Mouse (Mus musculus): ENCODE data around the gene Rae1. TPM values are rescaled to one million over a fixed set of nuclear protein-coding genes. Genes with fewer than 3 reads are reported as not detected.

The Rae1 gene
- polyA plus RNA-seq, 1 experiment from 2014 or later, result 134 TPM

- Histone ChIP-seq H3K9ac (ENCODE audit: low read depth, low read length) (no peak overlapping the region), H3K27me3 (ENCODE audit: control insufficient read depth, insufficient read depth, low read length) (no peaks in the 10 kb centered on the region), H3K9me3 (ENCODE audit: control insufficient read depth, low read length) (no peaks in the 10 kb centered on the region), H3K27ac (ENCODE audit: low read depth, low read length) (no peak overlapping the region), H3K36me3 (ENCODE audit: control insufficient read depth, insufficient read depth, low read length) (no peaks in the 10 kb centered on the region), H3K4me1 (replicated peaks; ENCODE audit: control insufficient read depth, insufficient read depth, low read length) (no peaks in the 10 kb centered on the region), H3K4me2 (replicated peaks; ENCODE audit: low read depth, low read length) (no peak overlapping the region), H3K4me3 (ENCODE audit: low read depth, low read length) (no peak overlapping the region)
- DNase-seq (ENCODE audit: low spot score) (no peak), ATAC-seq (ENCODE audit: low FRiP score) (no peak)
- 41% methylated on average over 11 of the region's 11 CpGs for WGBS
These were observed 34.7 kb upstream of the Rae1 start for GRCm38 (mm10) chr2:172965249-172965648.

GRCm38 (mm10) chr2:172966480-172966879 lies 33.4 kb upstream of the Rae1 start:
- WGBS, result 83% methylated on average over 5 of the region's 5 CpGs

GRCm38 (mm10) chr2:172971865-172972264 lies 28.1 kb upstream of the Rae1 start:
- DNase-seq (ENCODE audit: low spot score), result no peak
- 87% methylated on average over 2 of the region's 2 CpGs for WGBS

More at GRCm38 (mm10) chr2:172966480-172966879, 33.4 kb upstream of the Rae1 start:
- Histone ChIP-seq H3K9me3 (ENCODE audit: control insufficient read depth, low read length) (no peaks in the 10 kb centered on the region), H3K4me1 (replicated peaks; ENCODE audit: control insufficient read depth, insufficient read depth, low read length) (no peaks in the 10 kb centered on the region), H3K9ac (ENCODE audit: low read depth, low read length) (no peak overlapping the region), H3K27me3 (ENCODE audit: control insufficient read depth, insufficient read depth, low read length) (no peaks in the 10 kb centered on the region), H3K27ac (ENCODE audit: low read depth, low read length) (no peak overlapping the region), H3K4me3 (ENCODE audit: low read depth, low read length) (no peak overlapping the region), H3K4me2 (replicated peaks; ENCODE audit: low read depth, low read length) (no peak overlapping the region), H3K36me3 (ENCODE audit: control insufficient read depth, insufficient read depth, low read length) (no peaks in the 10 kb centered on the region)
- ATAC-seq (ENCODE audit: low FRiP score), result no peak
- DNase-seq (ENCODE audit: low spot score), result no peak

GRCm38 (mm10) chr2:172973806-172974565 lies 25.9 kb upstream of the Rae1 start:
- 21% methylated on average over 7 of the region's 7 CpGs for WGBS
- no peak overlapping the region for H3K4me3 ChIP-seq (ENCODE audit: low read depth, low read length)
- H3K4me1 ChIP-seq (replicated peaks; ENCODE audit: control insufficient read depth, insufficient read depth, low read length), result peaks cover 2% of the 10 kb centered on the region; the same call in 1 of the 2 replicates
- no peaks in the 10 kb centered on the region for H3K36me3 ChIP-seq (ENCODE audit: control insufficient read depth, insufficient read depth, low read length)
- no peak overlapping the region for H3K4me2 ChIP-seq (replicated peaks; ENCODE audit: low read depth, low read length)
- no peak for ATAC-seq (ENCODE audit: low FRiP score)
- DNase-seq (ENCODE audit: low spot score), result no peak
- H3K27me3 ChIP-seq (ENCODE audit: control insufficient read depth, insufficient read depth, low read length), result no peaks in the 10 kb centered on the region
- H3K9me3 ChIP-seq (ENCODE audit: control insufficient read depth, low read length), result no peaks in the 10 kb centered on the region
- no peak overlapping the region for H3K9ac ChIP-seq (ENCODE audit: low read depth, low read length)
- H3K27ac ChIP-seq (ENCODE audit: low read depth, low read length), result no peak overlapping the region

More at GRCm38 (mm10) chr2:172971865-172972264, 28.1 kb upstream of the Rae1 start:
- ATAC-seq (ENCODE audit: low FRiP score), result no peak
- no peaks in the 10 kb centered on the region for H3K36me3 ChIP-seq (ENCODE audit: control insufficient read depth, insufficient read depth, low read length)
- H3K27me3 ChIP-seq (ENCODE audit: control insufficient read depth, insufficient read depth, low read length), result no peaks in the 10 kb centered on the region
- H3K4me3 ChIP-seq (ENCODE audit: low read depth, low read length), result no peak overlapping the region
- H3K4me1 ChIP-seq (replicated peaks; ENCODE audit: control insufficient read depth, insufficient read depth, low read length), result peaks cover 2% of the 10 kb centered on the region; the same call in 1 of the 2 replicates
- no peak overlapping the region for H3K27ac ChIP-seq (ENCODE audit: low read depth, low read length)
- no peak overlapping the region for H3K4me2 ChIP-seq (replicated peaks; ENCODE audit: low read depth, low read length)
- H3K9ac ChIP-seq (ENCODE audit: low read depth, low read length), result no peak overlapping the region
- H3K9me3 ChIP-seq (ENCODE audit: control insufficient read depth, low read length), result no peaks in the 10 kb centered on the region

GRCm38 (mm10) chr2:172974701-172975100 lies 25.2 kb upstream of the Rae1 start:
- H3K27ac ChIP-seq (ENCODE audit: low read depth, low read length), result no peak overlapping the region
- WGBS, result 30% methylated on average over 7 of the region's 7 CpGs
- no peak overlapping the region for H3K4me2 ChIP-seq (replicated peaks; ENCODE audit: low read depth, low read length)
- no peak overlapping the region for H3K9ac ChIP-seq (ENCODE audit: low read depth, low read length)
- no peaks in the 10 kb centered on the region for H3K36me3 ChIP-seq (ENCODE audit: control insufficient read depth, insufficient read depth, low read length)
- no peak overlapping the region for H3K4me3 ChIP-seq (ENCODE audit: low read depth, low read length)
- DNase-seq (ENCODE audit: low spot score) (no peak), ATAC-seq (ENCODE audit: low FRiP score) (no peak)
- H3K9me3 ChIP-seq (ENCODE audit: control insufficient read depth, low read length), result no peaks in the 10 kb centered on the region
- no peaks in the 10 kb centered on the region for H3K27me3 ChIP-seq (ENCODE audit: control insufficient read depth, insufficient read depth, low read length)
- peaks cover 2% of the 10 kb centered on the region; the same call in 1 of the 2 replicates for H3K4me1 ChIP-seq (replicated peaks; ENCODE audit: control insufficient read depth, insufficient read depth, low read length)

GRCm38 (mm10) chr2:172975159-172975558 lies 24.8 kb upstream of the Rae1 start:
- DNase-seq (ENCODE audit: low spot score), result no peak
- Histone ChIP-seq H3K4me1 (replicated peaks; ENCODE audit: control insufficient read depth, insufficient read depth, low read length) (peaks cover 2% of the 10 kb centered on the region; the same call in 1 of the 2 replicates), H3K4me2 (replicated peaks; ENCODE audit: low read depth, low read length) (no peak overlapping the region), H3K9ac (ENCODE audit: low read depth, low read length) (no peak overlapping the region), H3K27me3 (ENCODE audit: control insufficient read depth, insufficient read depth, low read length) (no peaks in the 10 kb centered on the region), H3K36me3 (ENCODE audit: control insufficient read depth, insufficient read depth, low read length) (no peaks in the 10 kb centered on the region), H3K4me3 (ENCODE audit: low read depth, low read length) (no peak overlapping the region), H3K9me3 (ENCODE audit: control insufficient read depth, low read length) (no peaks in the 10 kb centered on the region), H3K27ac (ENCODE audit: low read depth, low read length) (no peak overlapping the region)
- whole genome bisulfite sequencing, result 79% methylated on average over 6 of the region's 6 CpGs
- ATAC-seq (ENCODE audit: low FRiP score), result no peak

GRCm38 (mm10) chr2:172976661-172977238 lies 23.2 kb upstream of the Rae1 start:
- no peak for ATAC-seq (ENCODE audit: low FRiP score)
- Histone ChIP-seq H3K4me1 (replicated peaks; ENCODE audit: control insufficient read depth, insufficient read depth, low read length) (peaks cover 2% of the 10 kb centered on the region; the same call in 1 of the 2 replicates), H3K9me3 (ENCODE audit: control insufficient read depth, low read length) (no peaks in the 10 kb centered on the region), H3K9ac (ENCODE audit: low read depth, low read length) (no peak overlapping the region), H3K27ac (ENCODE audit: low read depth, low read length) (no peak overlapping the region), H3K4me3 (ENCODE audit: low read depth, low read length) (no peak overlapping the region), H3K4me2 (replicated peaks; ENCODE audit: low read depth, low read length) (no peak overlapping the region), H3K36me3 (ENCODE audit: control insufficient read depth, insufficient read depth, low read length) (no peaks in the 10 kb centered on the region), H3K27me3 (ENCODE audit: control insufficient read depth, insufficient read depth, low read length) (no peaks in the 10 kb centered on the region)
- no peak for DNase-seq (ENCODE audit: low spot score)
- 24% methylated on average over 7 of the region's 7 CpGs for WGBS

- Histone ChIP-seq H3K36me3 (ENCODE audit: control insufficient read depth, insufficient read depth, low read length) (no peaks in the 10 kb centered on the region), H3K9me3 (ENCODE audit: control insufficient read depth, low read length) (no peaks in the 10 kb centered on the region), H3K27me3 (ENCODE audit: control insufficient read depth, insufficient read depth, low read length) (no peaks in the 10 kb centered on the region), H3K4me3 (ENCODE audit: low read depth, low read length) (no peak within 1 kb of the TSS), H3K4me1 (replicated peaks; ENCODE audit: control insufficient read depth, insufficient read depth, low read length) (peaks cover 2% of the 10 kb centered on the region; the same call in 1 of the 2 replicates), H3K4me2 (replicated peaks; ENCODE audit: low read depth, low read length) (no peak within 1 kb of the TSS), H3K9ac (ENCODE audit: low read depth, low read length) (no peak within 1 kb of the TSS), H3K27ac (ENCODE audit: low read depth, low read length) (no peak within 1 kb of the TSS)
- no peak for DNase-seq (ENCODE audit: low spot score)
- 11% methylated on average over 14 of the region's 14 CpGs for WGBS
- ATAC-seq (ENCODE audit: low FRiP score), result no peak
These were observed 22.3 kb upstream of the Rae1 start, which contains the start of gene Spo11 for GRCm38 (mm10) chr2:172977409-172978130. Gene Spo11 (plus strand): TSS chr2:172977700.
